Mouse (Mus musculus) spleen, adult 2 months (tissue): Measurements from ENCODE around the gene Myo16. TPM values are rescaled to one million over a fixed set of nuclear protein-coding genes. Genes with fewer than 3 reads are reported as not detected.
A peak's percentile ranks its signal among the peaks of the same experiment; 100 is the strongest.

ENCODE experiments used
- DNase-seq, 2 experiments: peaks; one replicate each; pipeline versions ENCODE4 v3.0.0 to v3.0.0-alpha.2; 2012 to 2021; ENCODE audit warnings: low spot score in 2 of 2, low read depth in 1 of 2
- H3K27ac ChIP-seq: fragments of 200-500 bp; 2 replicates; pipeline ENCODE4 v1.5.1; 2012; ENCODE audit warnings: low read length, inconsistent platforms; ENCODE audit not compliant: insufficient read depth
- H3K27me3 ChIP-seq: fragments of 200-500 bp; 2 replicates; pipeline ENCODE4 v1.6.1; 2012; ENCODE audit warnings: mild to moderate bottlenecking, moderate library complexity, low read length, inconsistent platforms; ENCODE audit not compliant: control insufficient read depth, insufficient read depth
- H3K36me3 ChIP-seq: fragments of 200-500 bp; 2 replicates; pipeline ENCODE4 v1.6.1; 2012; ENCODE audit warnings: mild to moderate bottlenecking, low read length, inconsistent platforms; ENCODE audit not compliant: control insufficient read depth, insufficient read depth
- H3K4me1 ChIP-seq: fragments of 200-500 bp; 2 replicates; pipeline ENCODE4 v1.6.1; 2011; ENCODE audit warnings: inconsistent platforms; ENCODE audit not compliant: control insufficient read depth, insufficient read depth, insufficient read length
- H3K4me3 ChIP-seq: fragments of 200-500 bp; 2 replicates; pipeline ENCODE4 v1.5.1; 2011; ENCODE audit warnings: mild to moderate bottlenecking, inconsistent platforms; ENCODE audit not compliant: insufficient read depth, insufficient read length; ENCODE audit errors: extremely low read depth
- CTCF ChIP-seq: fragments of 200-500 bp; IDR thresholded peaks from 2 replicates; pipeline ENCODE4 v1.5.1; 2011; ENCODE audit warnings: mild to moderate bottlenecking, inconsistent platforms; ENCODE audit not compliant: insufficient read depth, insufficient read length, insufficient replicate concordance; ENCODE audit errors: extremely low read depth
- POLR2A ChIP-seq: fragments of 200-500 bp; IDR thresholded peaks from 2 replicates; pipeline ENCODE4 v1.6.1; 2011; ENCODE audit warnings: low read depth, low read length, inconsistent platforms
- WGBS: fragments of 180-500 bp; shearing (Covaris S2); methylation state at CpG from one replicate; pipeline ENCODE4 v1.1.7; 2018; 5-methylcytosine and 5-hydroxymethylcytosine counted together
- polyA plus RNA-seq: library from polyadenylated mRNA; depleted of rRNA; stranded (reverse); fragments of >200 nt; gene quantifications from 2 replicates; pipeline ENCODE4 v1.2.3, GENCODE M21; 2012

The Myo16 gene
- polyA plus RNA-seq, 1 experiment, result 0.39 TPM

GRCm38 (mm10) chr8:10230746-10231369 lies 77.1 kb downstream of the Myo16 start:
- Histone ChIP-seq H3K4me3 (no peak overlapping the region), H3K36me3 (no peaks in the 10 kb centered on the region), H3K27ac (no peak overlapping the region), H3K27me3 (no peaks in the 10 kb centered on the region), H3K4me1 (no peaks in the 10 kb centered on the region)
- TF ChIP-seq CTCF (peak; percentile 2; the same call in 1 of the 2 replicates), POLR2A (no peak)
- no peak for DNase-seq
- WGBS, result 48% methylated on average over 8 of the region's 8 CpGs

- Histone ChIP-seq H3K4me3 (no peak overlapping the region), H3K27ac (no peak overlapping the region), H3K27me3 (no peaks in the 10 kb centered on the region), H3K4me1 (no peaks in the 10 kb centered on the region), H3K36me3 (no peaks in the 10 kb centered on the region)
- WGBS, result 77% methylated on average over 2 of the region's 2 CpGs
- TF ChIP-seq POLR2A (no peak), CTCF (no peak)
- DNase-seq, result no peak
These were observed 80.8 kb downstream of the Myo16 start for GRCm38 (mm10) chr8:10234516-10234915.

GRCm38 (mm10) chr8:10243344-10243743 lies 89.6 kb downstream of the Myo16 start:
- Histone ChIP-seq H3K4me3 (no peak overlapping the region), H3K4me1 (no peaks in the 10 kb centered on the region), H3K27ac (no peak overlapping the region), H3K36me3 (no peaks in the 10 kb centered on the region), H3K27me3 (no peaks in the 10 kb centered on the region)
- TF ChIP-seq CTCF (no peak), POLR2A (no peak)
- WGBS, result 61% methylated on average over 3 of the region's 3 CpGs
- DNase-seq, result no peak

- 15% methylated on average over 15 of the region's 15 CpGs for WGBS
- H3K27me3 ChIP-seq, result no peaks in the 10 kb centered on the region
- DNase-seq, result no peak
- no peaks in the 10 kb centered on the region for H3K4me1 ChIP-seq
- H3K36me3 ChIP-seq, result no peaks in the 10 kb centered on the region
- H3K4me3 ChIP-seq, result no peak overlapping the region
- TF ChIP-seq POLR2A, result no peak
- TF ChIP-seq CTCF, result no peak
- H3K27ac ChIP-seq, result no peak overlapping the region
These were observed 95.4 kb downstream of the Myo16 start for GRCm38 (mm10) chr8:10249156-10249555.

- no peak for DNase-seq
- H3K4me1 ChIP-seq, result no peaks in the 10 kb centered on the region
- no peaks in the 10 kb centered on the region for H3K36me3 ChIP-seq
- no peak for TF ChIP-seq CTCF
- no peak for TF ChIP-seq POLR2A
- H3K27ac ChIP-seq, result no peak overlapping the region
- H3K4me3 ChIP-seq, result no peak overlapping the region
- H3K27me3 ChIP-seq, result no peaks in the 10 kb centered on the region
- 67% methylated on average over 2 of the region's 2 CpGs for WGBS
These were observed 102.0 kb downstream of the Myo16 start for GRCm38 (mm10) chr8:10255741-10256140.

- WGBS, result 79% methylated on average over 3 of the region's 3 CpGs
- no peak overlapping the region for H3K4me3 ChIP-seq
- H3K36me3 ChIP-seq, result no peaks in the 10 kb centered on the region
- DNase-seq, result no peak
- H3K27me3 ChIP-seq, result no peaks in the 10 kb centered on the region
- H3K27ac ChIP-seq, result no peak overlapping the region
- no peaks in the 10 kb centered on the region for H3K4me1 ChIP-seq
- TF ChIP-seq CTCF (no peak), POLR2A (no peak)
These were observed 102.9 kb downstream of the Myo16 start for GRCm38 (mm10) chr8:10256563-10256962.

- Histone ChIP-seq H3K4me1 (no peaks in the 10 kb centered on the region), H3K4me3 (no peak overlapping the region), H3K36me3 (no peaks in the 10 kb centered on the region), H3K27me3 (no peaks in the 10 kb centered on the region), H3K27ac (no peak overlapping the region)
- 24% methylated on average over 4 of the region's 4 CpGs for WGBS
- TF ChIP-seq POLR2A (no peak), CTCF (no peak)
- no peak for DNase-seq
These were observed 116.4 kb downstream of the Myo16 start for GRCm38 (mm10) chr8:10270094-10270493.

GRCm38 (mm10) chr8:10292600-10292999 lies 138.9 kb downstream of the Myo16 start:
- H3K27me3 ChIP-seq, result no peaks in the 10 kb centered on the region
- TF ChIP-seq CTCF, result no peak
- TF ChIP-seq POLR2A, result no peak
- H3K4me1 ChIP-seq, result no peaks in the 10 kb centered on the region
- no peak overlapping the region for H3K27ac ChIP-seq
- DNase-seq, result no peak
- 48% methylated on average over 4 of the region's 4 CpGs for WGBS
- no peak overlapping the region for H3K4me3 ChIP-seq
- H3K36me3 ChIP-seq, result no peaks in the 10 kb centered on the region
